Mouse (Mus musculus): ENCODE measurements at regions not wholly inside any gene's neighbourhood (a gene's known extent, or its start where the extent isn't known, plus 50 kb on each side); places are given as distances from the start of the nearest gene placed in this dataset.

DNA sequence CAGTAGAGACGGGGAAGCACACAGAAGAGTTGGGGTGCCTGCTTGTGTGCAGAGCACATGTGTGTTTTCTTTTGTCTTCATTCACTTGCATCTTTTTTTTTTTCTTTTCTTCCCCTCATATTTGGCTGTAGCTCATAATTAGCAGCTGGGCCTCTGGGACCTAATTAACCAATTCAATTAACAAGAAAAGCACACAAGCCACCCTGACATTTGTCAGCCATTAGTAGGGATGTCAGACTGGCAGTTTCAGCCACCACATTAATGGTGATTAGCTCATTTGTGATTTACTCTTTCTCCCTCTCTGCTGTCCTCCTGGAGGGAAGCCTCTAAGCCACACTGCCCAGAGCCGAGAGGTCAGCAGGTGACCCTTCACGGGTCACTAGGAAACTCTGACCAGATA, 96.7 kb upstream of the Habp2 start:
- no peak for DNase-seq

DNA sequence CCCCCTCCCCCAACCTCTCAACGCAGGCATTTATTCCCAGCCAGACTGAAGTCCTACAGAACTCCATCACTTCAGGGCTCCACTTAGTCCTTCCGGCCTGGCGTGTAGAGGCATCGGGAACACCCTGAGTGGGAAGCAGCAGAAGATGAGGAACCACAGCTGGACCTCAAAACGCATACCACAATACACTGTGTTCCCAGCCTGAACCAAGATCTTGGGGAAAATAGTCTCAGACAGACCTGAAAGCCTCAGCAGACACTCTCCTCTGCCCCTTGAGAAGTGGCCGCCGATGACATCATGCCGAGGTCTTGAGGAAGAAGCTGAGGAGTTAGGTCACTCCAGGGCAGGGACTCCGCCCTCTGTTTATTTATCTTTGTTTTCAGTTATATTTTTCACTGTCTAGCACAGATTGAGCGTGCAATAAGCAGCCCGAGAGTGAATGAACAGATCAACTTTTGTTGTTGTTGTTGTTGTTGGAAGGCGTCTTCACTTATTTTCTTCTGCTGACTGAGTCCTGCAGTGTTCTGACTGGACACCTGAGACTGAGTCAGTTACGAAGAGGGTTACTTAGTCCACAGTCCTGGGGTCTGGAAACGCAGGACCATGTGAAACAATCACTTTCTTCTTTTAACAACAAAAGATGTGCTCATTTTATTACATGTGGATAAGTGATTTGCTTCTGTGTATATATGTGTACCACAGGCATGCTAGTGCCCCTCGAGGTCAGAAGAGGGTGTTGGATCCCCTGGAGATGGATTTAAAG, 88.3 kb upstream of the Habp2 start:
- DNase-seq = no peak

DNA sequence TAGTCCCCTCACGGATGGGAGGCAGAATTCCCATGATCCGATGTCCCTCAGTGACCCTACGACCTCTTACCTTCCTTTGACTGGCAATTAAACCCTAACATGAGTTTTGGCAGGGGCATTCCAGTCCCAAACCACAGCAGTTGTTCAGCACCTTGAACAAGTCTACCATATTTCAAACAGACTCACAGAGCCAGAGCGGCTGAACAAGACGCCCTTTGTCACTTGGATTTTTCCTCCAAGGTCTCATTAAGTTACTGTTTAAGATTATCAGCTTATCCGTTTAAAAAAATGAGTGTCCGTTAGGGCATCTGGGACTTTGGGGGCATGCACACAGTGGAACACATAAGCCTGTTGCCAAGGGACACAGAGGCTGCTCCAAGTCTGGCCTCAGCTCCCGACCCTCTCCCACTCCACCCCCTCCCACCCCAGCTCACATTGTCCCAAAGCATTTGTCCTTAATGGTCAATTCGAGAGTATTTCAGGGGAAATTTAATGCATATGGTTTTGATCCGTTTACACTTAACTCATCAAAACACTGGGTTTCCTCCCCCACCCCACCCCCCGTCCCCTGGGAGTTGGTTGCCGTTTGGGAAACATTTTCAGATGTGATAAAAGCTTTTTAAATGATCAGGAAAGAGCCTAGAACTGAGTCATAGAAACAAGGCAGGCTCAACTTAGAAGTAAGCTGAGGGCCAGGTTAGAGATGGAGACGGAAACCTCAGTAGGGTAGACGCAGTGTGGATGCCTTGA, 87.4 kb upstream of the Habp2 start:
- DNase-seq = no peak

DNA sequence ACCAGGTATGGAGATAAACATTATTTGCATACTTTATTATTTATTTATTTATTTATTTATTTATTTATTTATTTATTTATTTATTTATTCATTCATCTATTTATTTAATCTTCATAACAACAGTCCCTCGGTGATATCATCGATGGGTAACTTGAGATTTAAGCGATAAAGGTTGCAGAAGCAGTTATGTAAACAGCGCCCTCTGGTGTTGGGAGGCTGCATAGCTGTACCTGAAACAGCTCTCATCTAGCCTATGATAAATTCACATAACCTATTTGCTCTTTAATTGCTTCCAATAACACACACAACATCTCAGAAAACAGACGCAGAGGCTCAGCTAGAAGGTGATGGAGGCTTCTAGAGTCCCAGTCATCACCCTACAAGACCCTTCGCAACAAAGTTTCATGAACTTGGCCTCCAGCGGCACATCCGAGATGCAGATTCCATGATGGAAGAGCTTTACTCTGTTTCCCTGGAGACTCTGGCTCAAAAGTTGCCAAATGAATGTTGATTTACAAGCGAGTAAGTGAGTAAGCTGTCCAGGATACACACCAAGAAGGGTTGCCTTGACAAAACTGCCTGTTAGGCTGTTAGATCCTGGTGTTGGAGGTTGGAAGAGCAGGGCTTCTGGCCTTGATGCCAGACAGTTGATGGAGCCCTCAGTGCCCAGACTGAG, 85.8 kb upstream of the Habp2 start:
- peak in 1 of 2 experiments; percentile 49 for DNase-seq

DNA sequence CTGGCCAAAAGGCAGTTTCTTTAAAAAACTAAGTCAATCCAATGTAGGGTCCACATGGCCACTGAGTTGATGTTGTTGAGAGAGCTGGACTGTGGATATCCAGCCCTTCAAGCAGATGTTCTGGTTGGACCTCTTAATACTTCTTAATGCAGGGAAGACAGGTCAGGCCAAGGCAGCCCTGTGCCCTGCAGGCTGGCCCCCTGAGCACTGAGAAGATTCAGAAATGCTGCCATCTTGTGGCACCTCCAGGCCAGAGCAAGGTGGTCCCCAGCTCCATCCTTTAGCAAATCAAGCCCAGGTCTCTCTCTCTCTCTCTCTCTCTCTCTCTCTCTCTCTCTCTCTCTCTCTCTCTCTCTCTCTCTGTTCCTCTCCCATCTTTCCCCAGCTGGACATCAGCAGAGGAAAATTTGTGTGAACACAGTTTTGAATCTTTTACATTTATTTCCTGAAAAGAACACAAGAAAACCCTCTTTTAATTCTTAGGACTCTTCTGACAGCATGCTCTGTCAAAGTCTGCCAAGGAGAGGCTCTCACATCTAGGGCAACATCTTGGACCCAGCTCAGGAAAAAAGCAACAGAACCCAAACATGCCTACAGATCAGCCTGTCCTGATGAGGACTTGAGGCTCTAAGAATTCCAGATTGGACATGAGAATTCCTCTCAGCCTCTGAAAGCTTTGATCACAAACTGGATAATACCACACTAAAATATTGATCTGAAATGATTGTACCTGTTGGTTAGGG, 85.0 kb upstream of the Habp2 start:
- peak; percentile 53 to 65 for DNase-seq

DNA sequence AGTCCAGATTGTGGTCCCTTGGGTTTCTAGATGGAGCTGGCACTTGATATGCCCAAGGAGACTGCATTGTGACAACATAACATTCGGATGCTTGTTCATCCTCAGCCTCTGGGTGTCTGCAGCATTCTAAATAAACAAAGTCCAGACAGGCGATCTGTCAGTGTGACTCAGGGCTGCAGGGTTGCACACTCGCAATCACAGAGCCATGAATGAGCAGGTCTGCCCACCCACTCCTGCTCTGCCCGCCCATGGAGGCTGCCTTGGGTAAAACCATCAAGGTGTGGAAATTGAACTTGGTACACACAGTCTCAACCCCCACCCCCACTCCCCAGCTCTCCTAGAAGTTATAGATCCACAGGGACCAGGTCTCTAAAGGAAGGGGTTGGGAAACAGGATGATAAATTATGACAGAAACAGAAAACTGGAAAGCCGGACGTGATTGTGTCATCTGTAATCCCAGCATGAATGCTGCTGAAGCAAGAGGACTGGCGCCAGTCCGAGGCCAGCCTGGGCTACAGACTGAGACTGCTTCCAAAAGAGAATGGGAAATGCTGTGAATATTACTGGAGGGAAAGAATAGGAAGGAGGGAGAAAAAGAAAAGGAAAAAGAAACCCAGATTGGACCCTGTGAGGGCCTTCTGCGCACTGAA, 84.3 kb upstream of the Habp2 start:
- peak in 1 of 2 experiments; percentile 13 for DNase-seq

DNA sequence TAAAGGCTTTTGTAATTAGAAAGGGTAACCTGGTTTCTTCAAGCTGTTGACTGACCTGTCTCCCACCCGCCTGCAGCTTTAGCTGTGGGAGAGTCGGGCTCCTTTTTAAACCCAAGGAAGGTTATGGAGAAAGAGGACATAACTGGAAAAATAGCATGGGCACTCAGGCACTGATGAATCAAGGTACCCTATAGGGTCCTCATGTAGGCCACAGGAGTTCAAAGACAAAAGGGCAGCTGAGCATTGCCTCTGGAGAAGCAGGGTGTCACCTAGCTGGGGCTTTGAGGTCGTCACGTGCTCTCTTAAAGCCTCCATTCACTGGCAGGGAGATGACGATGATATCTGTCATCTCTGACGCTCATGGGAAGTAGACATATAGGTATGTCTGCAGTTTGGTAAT, 68.4 kb upstream of the Habp2 start:
- DNase-seq = peak in 1 of 2 experiments; percentile 6

DNA sequence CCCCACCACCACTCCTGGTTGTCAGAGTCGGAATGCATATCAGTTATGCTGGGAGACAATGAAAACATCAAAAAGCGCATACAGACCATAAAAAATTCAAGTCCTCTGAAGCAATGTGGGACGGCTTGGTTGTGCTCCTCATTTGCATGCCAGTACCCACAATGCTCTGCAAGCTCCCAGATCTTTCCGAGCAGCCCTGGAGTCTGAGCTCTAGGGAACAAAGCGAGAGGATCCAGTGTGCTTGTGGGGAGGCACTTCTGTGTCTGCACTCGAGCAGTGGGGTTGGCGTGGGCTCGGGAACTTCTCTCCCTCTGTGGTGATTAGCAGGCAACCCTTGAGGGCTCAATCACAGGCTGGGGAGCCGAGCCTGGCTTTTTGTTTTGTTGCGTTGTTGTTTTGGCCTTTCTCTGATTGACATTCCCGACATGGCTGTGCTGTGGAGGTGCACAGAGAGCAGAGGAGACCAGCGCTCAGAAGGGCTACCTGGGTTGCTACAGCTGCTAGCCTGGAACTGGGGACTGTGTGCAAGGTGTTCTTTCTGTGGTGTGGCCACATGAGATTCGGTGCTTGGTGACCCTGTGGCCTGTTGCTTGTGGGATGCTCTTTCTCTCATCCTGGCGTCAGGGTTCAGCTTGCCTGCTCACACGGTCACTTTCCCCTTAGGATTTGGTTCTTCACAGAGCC, 66.1 kb upstream of the Habp2 start:
- DNase-seq = peak in 1 of 2 experiments; percentile 30

DNA sequence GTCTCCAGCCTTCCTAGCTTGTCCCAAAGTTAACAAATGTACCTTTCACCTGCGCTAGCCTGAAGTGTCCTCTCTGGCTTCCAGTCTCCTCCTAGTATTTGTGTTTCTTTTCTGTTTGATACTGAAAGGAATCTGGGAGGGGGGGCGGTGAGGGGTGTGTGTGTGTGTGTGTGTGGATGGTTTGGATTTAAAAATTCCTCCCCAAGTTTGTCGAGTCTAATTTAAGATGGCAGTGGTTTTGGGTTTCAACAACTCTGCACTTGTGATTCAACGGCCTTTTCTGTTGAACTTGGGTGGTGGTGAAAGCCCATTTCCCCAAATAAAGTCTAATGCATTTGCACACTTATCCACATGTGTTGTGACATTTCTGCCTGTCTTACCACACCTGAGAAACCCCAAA, 64.4 kb upstream of the Habp2 start:
- DNase-seq = no peak

DNA sequence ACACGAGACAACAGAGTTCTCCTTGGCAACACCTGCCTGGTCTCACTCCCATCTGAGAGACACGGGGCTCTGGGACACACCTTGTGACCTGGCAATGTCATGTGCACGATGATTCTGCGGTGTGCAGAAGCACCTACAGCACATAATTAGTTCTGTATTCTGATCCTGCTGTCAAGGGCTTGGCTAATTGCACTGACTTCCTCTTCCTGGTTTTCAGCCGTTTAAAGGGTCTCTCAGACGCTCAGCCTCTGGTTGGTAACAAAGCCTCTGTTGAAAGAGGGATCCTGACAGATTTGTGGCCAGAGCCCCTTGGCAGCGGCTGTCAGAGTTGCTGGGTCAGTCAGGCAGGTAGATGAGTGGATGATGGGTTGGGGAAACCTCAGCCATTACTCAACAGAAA, 61.9 kb upstream of the Habp2 start:
- DNase-seq = no peak

DNA sequence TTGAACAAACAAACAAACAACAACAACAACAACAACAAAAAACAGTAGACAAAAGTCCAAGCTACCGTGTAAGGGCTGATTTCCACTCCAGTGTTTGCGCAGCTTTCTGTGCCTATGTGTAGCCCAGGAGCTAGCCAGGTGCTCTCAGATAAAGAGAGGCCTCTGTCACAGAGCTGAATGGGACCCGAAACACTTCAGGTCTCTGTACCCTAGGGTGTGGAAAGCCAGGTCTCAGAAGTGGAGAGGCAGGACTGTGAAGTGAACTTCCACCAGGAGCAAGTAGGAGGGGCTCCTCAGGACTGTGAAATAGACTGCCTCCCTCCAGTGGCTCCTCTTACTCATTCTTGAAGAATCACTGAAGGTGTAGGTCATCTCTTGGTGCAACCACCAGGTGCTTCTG, 61.4 kb upstream of the Habp2 start:
- DNase-seq = no peak

DNA sequence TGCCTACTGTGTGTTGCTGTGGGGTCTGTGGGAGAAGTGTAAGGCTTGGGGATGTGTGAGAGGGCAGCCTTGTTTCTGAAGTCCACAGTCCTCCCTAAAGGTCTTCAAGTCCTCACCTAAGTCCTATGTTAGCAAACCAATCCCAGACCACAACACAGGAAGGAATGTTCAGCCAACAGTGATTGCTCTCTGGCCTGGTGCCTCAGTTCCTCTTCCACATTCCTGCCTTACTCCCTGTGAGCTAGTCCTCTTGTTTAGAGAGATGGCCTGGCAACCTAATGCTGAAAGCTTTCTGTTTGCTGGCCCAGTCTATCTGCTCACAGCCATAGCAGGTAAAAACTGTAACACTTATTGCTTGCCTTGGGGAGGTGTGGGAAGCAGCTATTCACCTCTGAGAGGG, 58.4 kb upstream of the Habp2 start:
- no peak for DNase-seq

DNA sequence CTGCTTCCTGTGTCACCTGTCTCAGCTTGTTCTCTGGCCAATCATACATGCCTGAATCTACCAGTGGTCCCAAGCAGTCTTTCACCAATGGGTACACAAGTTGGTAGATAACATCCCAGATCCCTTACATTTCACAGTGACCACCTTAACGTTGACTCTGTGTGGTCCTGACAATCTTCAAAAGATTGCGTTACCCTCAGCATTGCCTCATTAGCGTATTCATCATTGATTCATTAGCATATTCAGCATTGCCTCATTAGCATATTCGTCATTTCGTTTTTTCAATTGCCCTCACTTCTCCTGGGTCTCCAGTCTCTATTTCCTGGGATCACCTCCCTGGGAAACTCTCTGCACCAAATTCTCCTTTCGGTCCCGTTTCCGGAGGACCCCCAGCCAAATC, 55.5 kb upstream of the Habp2 start:
- no peak for DNase-seq

DNA sequence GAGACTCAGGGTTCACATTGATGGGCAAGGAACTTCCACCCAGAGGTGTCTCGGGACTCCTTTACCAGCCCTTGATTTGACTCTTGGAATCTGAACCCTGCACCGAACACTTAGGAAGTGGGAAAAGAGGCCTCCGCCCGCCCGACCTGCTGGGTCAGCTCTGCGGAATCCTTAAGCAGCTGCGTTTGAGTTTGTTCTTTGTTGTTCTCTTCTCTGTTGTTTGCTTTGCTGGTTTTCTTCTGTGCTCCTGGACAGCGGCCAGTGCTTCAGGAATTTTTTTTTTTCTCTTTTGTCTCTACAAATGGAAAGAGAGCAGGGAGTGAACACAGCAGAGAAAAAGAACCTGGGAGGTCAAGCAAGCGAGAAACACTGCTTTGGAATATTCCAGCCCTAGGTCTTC, 55.1 kb upstream of the Habp2 start:
- DNase-seq = peak in 1 of 2 experiments; percentile 10

DNA sequence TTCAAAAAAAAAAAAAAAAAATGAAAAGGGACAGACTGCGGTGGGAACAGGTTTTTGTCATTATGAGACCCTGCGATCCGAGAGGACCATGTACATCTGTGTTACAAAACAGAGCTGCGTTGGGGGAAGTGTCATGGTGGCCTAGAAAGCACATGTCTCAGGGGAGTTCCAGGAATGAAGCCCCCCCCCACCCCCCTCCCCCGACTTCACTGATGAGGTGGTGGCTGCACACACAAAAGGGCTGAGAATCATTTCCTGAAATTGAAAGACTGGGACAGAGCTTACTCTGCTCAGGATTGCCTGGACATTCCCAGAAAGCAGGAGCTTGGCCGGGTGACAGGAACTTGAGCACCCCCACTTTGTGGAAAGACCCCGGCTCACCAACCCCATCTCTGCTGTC, 54.7 kb upstream of the Habp2 start:
- DNase-seq = no peak

DNA sequence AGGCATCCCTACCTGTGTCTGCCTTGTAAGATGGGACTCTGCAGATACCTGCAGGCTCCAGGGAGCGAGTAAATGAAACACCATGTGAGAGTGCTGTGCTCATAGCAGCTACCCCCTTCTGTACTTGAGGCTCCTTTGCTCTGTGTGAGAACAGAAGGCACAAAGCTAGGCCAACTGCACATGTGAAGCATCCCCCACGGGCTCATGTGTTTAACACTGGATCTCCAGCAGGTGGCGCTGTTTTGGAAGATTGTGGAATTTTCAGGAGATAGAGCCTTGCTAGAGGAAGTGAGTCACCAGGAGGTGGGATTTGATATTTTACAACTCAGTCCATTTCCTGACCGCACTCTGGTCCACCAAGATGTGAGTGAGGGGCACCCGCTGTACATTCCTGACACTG, 54.0 kb upstream of the Habp2 start:
- DNase-seq = no peak

DNA sequence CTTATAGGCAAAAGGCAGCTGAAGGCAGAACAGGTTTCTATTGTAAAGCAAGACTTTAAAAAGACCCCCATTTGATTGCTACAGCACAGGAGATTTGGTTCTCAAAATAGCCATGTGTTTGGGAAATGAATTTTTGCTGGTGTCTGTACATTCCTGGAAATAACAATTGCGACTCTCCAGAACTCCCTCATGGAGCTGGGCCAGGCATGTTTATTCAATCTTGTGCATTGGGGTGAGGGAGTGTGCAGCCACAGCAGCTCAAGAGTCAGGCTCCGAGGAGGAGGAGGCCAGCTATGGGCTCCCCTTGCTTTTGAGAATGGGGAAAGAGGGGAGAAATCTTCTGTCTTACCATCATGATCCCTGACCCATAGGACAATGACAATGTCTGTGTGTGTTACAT, 51.9 kb upstream of the Habp2 start:
- no peak for DNase-seq
